Mouse (Mus musculus): ENCODE results near the gene 5730522E02Rik. TPM values are rescaled to one million over a fixed set of nuclear protein-coding genes. Genes with fewer than 3 reads are reported as not detected.

Gene 5730522E02Rik
- polyA plus RNA-seq, 1 experiment from 2014 or later, result 7.7 TPM

- no peak overlapping the region for H3K4me2 ChIP-seq (replicated peaks)
- no peaks in the 10 kb centered on the region for H3K4me1 ChIP-seq
- no peak overlapping the region for H3K27ac ChIP-seq
- H3K4me3 ChIP-seq, result no peak overlapping the region
- no peaks in the 10 kb centered on the region for H3K9me3 ChIP-seq
- H3K27me3 ChIP-seq (replicated peaks), result no peaks in the 10 kb centered on the region
- 77% methylated on average over 6 of the region's 6 CpGs for WGBS
- H3K9ac ChIP-seq, result no peak overlapping the region
- ATAC-seq (ENCODE audit: low FRiP score, low read depth), result no peak
- H3K36me3 ChIP-seq, result no peaks in the 10 kb centered on the region
Measured at GRCm38 (mm10) chr11:26075536-26075935, 135.0 kb downstream of the 5730522E02Rik start.

GRCm38 (mm10) chr11:26073638-26074294 lies 136.8 kb downstream of the 5730522E02Rik start:
- ATAC-seq (ENCODE audit: low FRiP score, low read depth), result peak; percentile 72
- WGBS, result 50% methylated on average over 8 of the region's 8 CpGs
- Histone ChIP-seq H3K27ac (no peak overlapping the region), H3K36me3 (no peaks in the 10 kb centered on the region), H3K9ac (no peak overlapping the region), H3K9me3 (no peaks in the 10 kb centered on the region), H3K4me3 (no peak overlapping the region), H3K4me2 (replicated peaks) (no peak overlapping the region), H3K27me3 (replicated peaks) (no peaks in the 10 kb centered on the region), H3K4me1 (no peaks in the 10 kb centered on the region)

GRCm38 (mm10) chr11:26072101-26072500 lies 138.5 kb downstream of the 5730522E02Rik start:
- H3K4me1 ChIP-seq, result no peaks in the 10 kb centered on the region
- no peak overlapping the region for H3K9ac ChIP-seq
- H3K9me3 ChIP-seq, result no peaks in the 10 kb centered on the region
- no peak overlapping the region for H3K4me2 ChIP-seq (replicated peaks)
- ATAC-seq (ENCODE audit: low FRiP score, low read depth), result no peak
- 55% methylated on average over 4 of the region's 4 CpGs for WGBS
- H3K4me3 ChIP-seq, result no peak overlapping the region
- H3K27me3 ChIP-seq (replicated peaks), result no peaks in the 10 kb centered on the region
- H3K27ac ChIP-seq, result no peak overlapping the region
- no peaks in the 10 kb centered on the region for H3K36me3 ChIP-seq

- 34% methylated on average over 2 of the region's 2 CpGs for WGBS
- H3K4me2 ChIP-seq (replicated peaks), result no peak overlapping the region
- no peak for ATAC-seq (ENCODE audit: low FRiP score, low read depth)
Measured at GRCm38 (mm10) chr11:26063252-26063651, 147.3 kb downstream of the 5730522E02Rik start.

GRCm38 (mm10) chr11:26061471-26062137 lies 149.0 kb downstream of the 5730522E02Rik start:
- Histone ChIP-seq H3K4me3 (no peak overlapping the region), H3K27me3 (replicated peaks) (no peaks in the 10 kb centered on the region), H3K27ac (no peak overlapping the region), H3K9me3 (no peaks in the 10 kb centered on the region), H3K4me2 (replicated peaks) (no peak overlapping the region), H3K36me3 (no peaks in the 10 kb centered on the region), H3K4me1 (no peaks in the 10 kb centered on the region), H3K9ac (no peak overlapping the region)
- WGBS, result 72% methylated on average over 8 of the region's 8 CpGs
- ATAC-seq (ENCODE audit: low FRiP score, low read depth), result no peak

More at GRCm38 (mm10) chr11:26063252-26063651, 147.3 kb downstream of the 5730522E02Rik start:
- H3K27ac ChIP-seq, result no peak overlapping the region
- H3K4me3 ChIP-seq, result no peak overlapping the region
- H3K36me3 ChIP-seq, result no peaks in the 10 kb centered on the region
- no peaks in the 10 kb centered on the region for H3K4me1 ChIP-seq
- no peak overlapping the region for H3K9ac ChIP-seq
- no peaks in the 10 kb centered on the region for H3K9me3 ChIP-seq
- H3K27me3 ChIP-seq (replicated peaks), result no peaks in the 10 kb centered on the region

- H3K4me3 ChIP-seq, result no peak overlapping the region
- no peaks in the 10 kb centered on the region for H3K4me1 ChIP-seq
- H3K36me3 ChIP-seq, result no peaks in the 10 kb centered on the region
- H3K9me3 ChIP-seq, result no peaks in the 10 kb centered on the region
- no peak overlapping the region for H3K27ac ChIP-seq
- no peaks in the 10 kb centered on the region for H3K27me3 ChIP-seq (replicated peaks)
- no peak for ATAC-seq (ENCODE audit: low FRiP score, low read depth)
- no peak overlapping the region for H3K4me2 ChIP-seq (replicated peaks)
- H3K9ac ChIP-seq, result no peak overlapping the region
- 66% methylated on average over 2 of the region's 2 CpGs for WGBS
Measured at GRCm38 (mm10) chr11:26013527-26013926, 197.0 kb downstream of the 5730522E02Rik start.

- H3K36me3 ChIP-seq, result no peaks in the 10 kb centered on the region
- H3K27ac ChIP-seq, result no peak overlapping the region
- H3K9me3 ChIP-seq, result no peaks in the 10 kb centered on the region
- ATAC-seq (ENCODE audit: low FRiP score, low read depth), result no peak
- H3K4me3 ChIP-seq, result no peak overlapping the region
- H3K9ac ChIP-seq, result no peak overlapping the region
- no peaks in the 10 kb centered on the region for H3K27me3 ChIP-seq (replicated peaks)
- no peak overlapping the region for H3K4me2 ChIP-seq (replicated peaks)
- 40% methylated on average over 4 of the region's 4 CpGs for WGBS
- H3K4me1 ChIP-seq, result no peaks in the 10 kb centered on the region
Measured at GRCm38 (mm10) chr11:26004018-26004417, 206.5 kb downstream of the 5730522E02Rik start.

GRCm38 (mm10) chr11:25999738-26000137 lies 210.8 kb downstream of the 5730522E02Rik start:
- WGBS, result 79% methylated on average over 5 of the region's 5 CpGs
- no peak overlapping the region for H3K27ac ChIP-seq
- H3K36me3 ChIP-seq, result no peaks in the 10 kb centered on the region
- no peak overlapping the region for H3K9ac ChIP-seq
- no peaks in the 10 kb centered on the region for H3K9me3 ChIP-seq
- H3K27me3 ChIP-seq (replicated peaks), result no peaks in the 10 kb centered on the region
- no peak for ATAC-seq (ENCODE audit: low FRiP score, low read depth)
- no peaks in the 10 kb centered on the region for H3K4me1 ChIP-seq
- no peak overlapping the region for H3K4me3 ChIP-seq
- H3K4me2 ChIP-seq (replicated peaks), result no peak overlapping the region

GRCm38 (mm10) chr11:25997469-25997868 lies 213.1 kb downstream of the 5730522E02Rik start:
- Histone ChIP-seq H3K4me3 (no peak overlapping the region), H3K4me1 (no peaks in the 10 kb centered on the region), H3K9me3 (no peaks in the 10 kb centered on the region), H3K27ac (no peak overlapping the region), H3K9ac (no peak overlapping the region), H3K4me2 (replicated peaks) (no peak overlapping the region), H3K27me3 (replicated peaks) (no peaks in the 10 kb centered on the region), H3K36me3 (no peaks in the 10 kb centered on the region)
- ATAC-seq (ENCODE audit: low FRiP score, low read depth), result peak; percentile 41; the same call in 1 of the 2 replicates
- 57% methylated on average over 4 of the region's 4 CpGs for WGBS

GRCm38 (mm10) chr11:25994128-25994527 lies 216.4 kb downstream of the 5730522E02Rik start:
- H3K36me3 ChIP-seq, result no peaks in the 10 kb centered on the region
- no peaks in the 10 kb centered on the region for H3K9me3 ChIP-seq
- ATAC-seq (ENCODE audit: low FRiP score, low read depth), result no peak
- 11% methylated on average over 2 of the region's 2 CpGs for WGBS
- H3K4me1 ChIP-seq, result no peaks in the 10 kb centered on the region
- H3K4me2 ChIP-seq (replicated peaks), result no peak overlapping the region
- H3K27me3 ChIP-seq (replicated peaks), result no peaks in the 10 kb centered on the region
- H3K4me3 ChIP-seq, result no peak overlapping the region
- H3K9ac ChIP-seq, result no peak overlapping the region
- no peak overlapping the region for H3K27ac ChIP-seq

GRCm38 (mm10) chr11:25992216-25992615 lies 218.3 kb downstream of the 5730522E02Rik start:
- Histone ChIP-seq H3K9ac (no peak overlapping the region), H3K4me3 (no peak overlapping the region), H3K9me3 (no peaks in the 10 kb centered on the region), H3K27me3 (replicated peaks) (no peaks in the 10 kb centered on the region), H3K4me2 (replicated peaks) (no peak overlapping the region), H3K4me1 (no peaks in the 10 kb centered on the region), H3K36me3 (no peaks in the 10 kb centered on the region), H3K27ac (no peak overlapping the region)
- WGBS, result 91% methylated on average over 1 of the region's 1 CpGs
- no peak for ATAC-seq (ENCODE audit: low FRiP score, low read depth)

- Histone ChIP-seq H3K9ac (no peak overlapping the region), H3K4me2 (replicated peaks) (no peak overlapping the region), H3K27me3 (replicated peaks) (no peaks in the 10 kb centered on the region), H3K27ac (no peak overlapping the region), H3K9me3 (no peaks in the 10 kb centered on the region), H3K4me1 (no peaks in the 10 kb centered on the region), H3K36me3 (no peaks in the 10 kb centered on the region), H3K4me3 (no peak overlapping the region)
- 59% methylated on average over 5 of the region's 5 CpGs for WGBS
- peak; percentile 75 for ATAC-seq (ENCODE audit: low FRiP score, low read depth)
Measured at GRCm38 (mm10) chr11:25978736-25979276, 231.8 kb downstream of the 5730522E02Rik start.

Data from neural tube, embryonic 12.5 days (tissue).